Mouse (Mus musculus): ENCODE results near the gene Fbxl14. TPM values are rescaled to one million over a fixed set of nuclear protein-coding genes. Genes with fewer than 3 reads are reported as not detected.
A peak's percentile ranks its signal among the peaks of the same experiment; 100 is the strongest.
"Not testable (repeated sequence)": the region's sequence is repeated elsewhere in the genome, so short reads cannot be mapped to it uniquely, and the experiment has no call there.

The Fbxl14 gene
- polyA plus RNA-seq (2016; fragmentation: Nextera tagmentation; extraction: Ambion mirVana) = 3.8 and 4.3 TPM in 2 replicates

DNA sequence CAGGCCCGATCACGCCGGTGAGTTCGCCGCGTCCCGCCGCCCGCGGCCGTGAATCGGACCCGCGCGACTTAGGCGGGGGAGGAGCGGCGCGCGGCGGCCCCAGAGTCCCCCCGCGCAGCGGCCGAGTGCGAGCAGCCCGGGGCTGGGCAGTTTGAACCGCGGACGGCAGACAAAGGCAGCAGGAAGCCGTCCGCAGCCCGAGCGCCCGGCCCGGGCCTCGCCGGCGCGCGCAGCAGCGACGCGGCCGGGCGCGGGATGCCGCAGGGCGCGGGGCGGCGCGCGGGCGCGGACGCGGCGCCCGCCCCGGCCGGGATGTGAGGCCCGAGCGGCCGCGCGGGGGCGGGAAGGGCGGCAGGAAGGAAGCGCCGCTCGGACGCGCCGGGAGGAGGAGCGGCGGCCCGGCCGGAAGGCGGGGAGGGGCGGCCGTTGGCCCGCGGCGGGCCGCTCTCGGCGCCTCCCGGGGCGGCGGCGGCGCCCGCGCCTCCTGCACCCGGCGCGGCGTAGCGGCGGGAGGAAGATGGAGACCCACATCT is at the start of gene Fbxl14:
Gene Fbxl14, plus strand, starts transcription at position 326 of the 533 bp plus-strand sequence.
- 1% methylated on average over 57 of the region's 101 CpGs for WGBS

DNA sequence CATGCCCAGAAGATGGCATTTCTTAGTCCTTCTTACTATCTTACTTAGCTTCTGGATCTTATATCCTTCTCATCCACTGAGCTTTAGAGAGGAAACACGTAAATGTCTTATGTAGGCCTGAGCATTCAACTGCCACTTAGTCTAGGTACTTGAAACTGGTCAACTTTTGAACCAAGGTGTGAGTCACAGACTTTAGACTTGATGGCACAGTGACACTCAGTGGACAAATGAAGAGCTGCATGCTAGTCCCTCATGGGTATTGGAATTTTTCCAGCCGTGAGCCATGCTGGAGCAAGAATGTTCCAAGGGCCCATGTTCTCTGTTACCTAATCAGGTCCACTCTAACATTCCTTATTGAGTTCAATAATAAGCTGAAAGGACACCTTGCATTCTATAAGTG is 49.0 kb upstream of the Fbxl14 start:
- peaks cover 3% of the 10 kb centered on the region; the same call in 1 of the 2 replicates for H3K36me3 ChIP-seq
- no peaks in the 10 kb centered on the region for H3K9me3 ChIP-seq (replicated peaks)
- H3K4me2 ChIP-seq (replicated peaks) = no peak overlapping the region
- H3K27me3 ChIP-seq = no peaks in the 10 kb centered on the region
- H3K27ac ChIP-seq = no peak overlapping the region
- no peak overlapping the region for H3K4me3 ChIP-seq
- no peaks in the 10 kb centered on the region for H3K4me1 ChIP-seq
- ATAC-seq (ENCODE audit: low FRiP score) = no peak
- no peak overlapping the region for H3K9ac ChIP-seq
- 51% methylated on average over 2 of the region's 2 CpGs for WGBS

More for the DNA sequence above, at the start of gene Fbxl14:
- Histone ChIP-seq H3K4me1 (peaks cover 38% of the 10 kb centered on the region), H3K4me2 (replicated peaks) (peak within 1 kb of the TSS; percentile 99), H3K4me3 (peak within 1 kb of the TSS; percentile 95), H3K27me3 (no peaks in the 10 kb centered on the region), H3K27ac (peak within 1 kb of the TSS; percentile 99), H3K9ac (peak within 1 kb of the TSS; percentile 94), H3K36me3 (peaks cover 12% of the 10 kb centered on the region), H3K9me3 (replicated peaks) (no peaks in the 10 kb centered on the region)
- ATAC-seq (ENCODE audit: low FRiP score) = peak; percentile 86

DNA sequence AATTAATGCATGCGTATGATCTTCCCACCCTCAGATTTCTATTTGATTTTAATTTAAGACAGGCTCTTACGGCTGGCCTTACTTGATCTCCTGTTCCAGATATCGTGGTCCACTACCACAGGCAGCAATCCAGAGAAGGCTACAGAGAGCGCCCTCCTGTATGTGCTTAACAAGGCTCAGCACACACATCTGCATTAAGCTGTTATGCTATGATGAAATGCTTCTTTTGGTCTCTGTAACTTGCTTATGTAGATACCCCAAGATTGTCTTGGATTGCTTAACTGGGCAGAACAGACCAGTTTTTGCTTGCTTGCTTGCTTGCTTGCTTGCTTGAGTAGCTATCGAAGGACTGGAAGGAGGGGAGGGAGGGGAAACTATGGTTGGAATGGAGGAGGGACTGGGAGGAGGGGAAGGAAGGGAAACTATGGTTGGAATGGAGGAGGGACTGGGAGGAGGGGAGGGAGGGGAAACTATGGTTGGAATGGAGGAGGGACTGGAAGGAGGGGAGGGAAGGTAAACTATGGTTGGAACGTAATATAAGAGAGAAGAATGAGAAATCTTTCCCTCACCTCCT is 47.6 kb upstream of the Fbxl14 start:
- WGBS = 83% methylated on average over 6 of the region's 6 CpGs
- Histone ChIP-seq H3K27ac (no peak overlapping the region), H3K4me1 (no peaks in the 10 kb centered on the region), H3K4me3 (no peak overlapping the region), H3K9ac (no peak overlapping the region), H3K4me2 (replicated peaks) (no peak overlapping the region), H3K36me3 (peaks cover 3% of the 10 kb centered on the region; the same call in 1 of the 2 replicates), H3K9me3 (replicated peaks) (no peaks in the 10 kb centered on the region), H3K27me3 (no peaks in the 10 kb centered on the region)
- no peak for ATAC-seq (ENCODE audit: low FRiP score)

DNA sequence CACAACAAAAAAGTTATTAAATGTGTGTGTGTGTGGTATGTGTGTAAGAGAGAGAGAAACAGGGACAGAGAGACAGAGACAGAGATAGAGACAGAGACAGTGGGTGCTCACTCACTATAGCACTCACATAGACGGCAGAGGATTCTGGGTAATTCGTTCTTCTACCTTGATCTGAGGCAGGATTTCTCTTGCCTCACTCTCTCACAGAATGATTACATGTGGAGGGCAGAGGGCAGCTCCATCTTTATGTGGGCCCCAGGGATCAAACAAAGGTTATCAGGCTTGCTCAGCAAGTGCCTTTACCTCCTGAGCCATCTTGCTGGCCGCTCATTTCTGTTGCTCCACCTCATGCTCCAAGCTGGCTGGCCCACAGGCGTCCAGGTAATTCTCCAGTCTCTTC is 45.1 kb upstream of the Fbxl14 start:
- Histone ChIP-seq H3K9ac (no peak overlapping the region), H3K27ac (no peak overlapping the region), H3K27me3 (no peaks in the 10 kb centered on the region), H3K4me2 (replicated peaks) (no peak overlapping the region), H3K9me3 (replicated peaks) (no peaks in the 10 kb centered on the region), H3K4me3 (no peak overlapping the region), H3K36me3 (peaks cover 3% of the 10 kb centered on the region; the same call in 1 of the 2 replicates), H3K4me1 (peaks cover 11% of the 10 kb centered on the region)
- no peak for ATAC-seq (ENCODE audit: low FRiP score)
- 88% methylated on average over 4 of the region's 4 CpGs for WGBS

GRCm38 (mm10) chr6:119437894-119438761 is 41.3 kb upstream of the Fbxl14 start:
- H3K4me1 ChIP-seq = peaks cover 11% of the 10 kb centered on the region
- no peaks in the 10 kb centered on the region for H3K27me3 ChIP-seq
- H3K36me3 ChIP-seq = peaks cover 3% of the 10 kb centered on the region; the same call in 1 of the 2 replicates
- peak; percentile 81; the same call in 1 of the 2 replicates for ATAC-seq (ENCODE audit: low FRiP score)
- 40% methylated on average over 8 of the region's 8 CpGs for WGBS
- H3K9ac ChIP-seq = no peak overlapping the region
- H3K27ac ChIP-seq = no peak overlapping the region
- H3K9me3 ChIP-seq (replicated peaks) = no peaks in the 10 kb centered on the region
- H3K4me3 ChIP-seq = no peak overlapping the region
- H3K4me2 ChIP-seq (replicated peaks) = no peak overlapping the region

DNA sequence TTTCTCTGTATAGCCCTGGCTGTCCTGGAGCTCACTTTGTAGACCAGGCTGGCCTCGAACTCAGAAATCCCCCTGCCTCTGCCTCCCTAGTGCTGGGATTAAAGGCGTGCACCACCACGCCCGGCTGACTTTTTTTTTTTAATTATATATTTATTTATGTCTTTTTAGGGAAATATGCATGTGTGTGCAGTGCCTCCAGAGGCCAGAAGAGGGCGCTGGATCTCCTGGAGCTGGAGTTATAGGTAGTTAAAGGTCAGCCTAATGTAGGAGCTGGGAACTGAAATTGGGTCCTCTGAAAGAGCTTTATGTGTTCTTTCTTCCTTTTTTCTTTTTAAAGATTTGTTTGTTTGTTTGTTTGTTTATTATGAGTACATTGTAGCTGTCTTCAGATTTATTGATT is 36.7 kb upstream of the Fbxl14 start:
- H3K4me1 ChIP-seq = peaks cover 16% of the 10 kb centered on the region
- not testable (repeated sequence) for H3K36me3 ChIP-seq; H3K4me3 ChIP-seq; ATAC-seq (ENCODE audit: low FRiP score); H3K9me3 ChIP-seq (replicated peaks); H3K9ac ChIP-seq; H3K27ac ChIP-seq; H3K4me2 ChIP-seq (replicated peaks); H3K27me3 ChIP-seq
- 72% methylated on average over 5 of the region's 5 CpGs for WGBS

DNA sequence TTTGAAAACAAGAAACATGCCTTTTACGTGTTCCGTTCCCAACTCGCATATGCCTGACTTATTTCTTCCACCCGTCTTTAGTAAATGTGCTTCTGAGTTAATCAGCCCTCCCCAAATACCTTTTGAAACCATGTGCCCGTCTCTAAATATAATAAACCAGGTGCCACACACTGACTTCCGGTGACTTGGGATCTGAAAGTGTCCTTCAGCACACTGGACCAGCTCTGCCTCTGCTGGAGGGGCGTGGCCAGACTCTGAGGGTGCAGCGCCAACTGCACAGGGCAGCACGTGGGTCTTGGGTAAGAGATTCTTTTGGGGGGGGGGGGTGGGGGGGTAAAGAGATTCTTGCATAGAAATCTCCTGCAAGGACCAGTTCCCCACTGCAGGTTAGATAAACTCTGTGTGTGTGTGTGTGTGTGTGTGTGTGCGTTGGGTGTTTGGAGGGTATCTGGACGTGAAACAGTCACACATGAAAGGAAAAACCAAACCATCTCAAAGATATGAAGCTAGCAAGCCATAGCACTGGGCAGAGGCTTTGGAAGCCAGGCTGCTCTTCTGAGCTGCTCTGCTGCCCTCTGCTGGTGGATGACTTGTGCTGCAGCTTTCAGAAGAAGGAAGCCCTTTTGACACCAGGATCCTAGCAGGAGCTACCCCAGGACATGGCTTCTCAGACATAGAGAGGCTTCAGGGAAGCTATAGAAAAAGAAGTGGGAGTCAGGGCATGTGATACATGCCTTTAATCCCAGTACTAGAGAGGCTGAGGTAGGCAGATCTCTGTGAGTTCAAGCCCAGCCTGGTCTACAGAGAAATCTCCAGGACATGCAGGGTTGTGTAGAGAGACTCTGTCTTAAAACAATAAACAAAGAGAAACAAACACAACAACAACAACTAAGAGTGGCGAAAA is 35.5 kb upstream of the Fbxl14 start:
- H3K4me2 ChIP-seq (replicated peaks) = 0 out of 2 replicates have a peak overlapping the region, but pooled peaks have one; percentile 21
- 45% methylated on average over 12 of the region's 12 CpGs for WGBS
- H3K9ac ChIP-seq = peak overlapping the region; percentile 23; the same call in 1 of the 2 replicates
- ATAC-seq (ENCODE audit: low FRiP score) = peak; percentile 51
- H3K36me3 ChIP-seq = no peaks in the 10 kb centered on the region
- H3K4me3 ChIP-seq = no peak overlapping the region
- no peaks in the 10 kb centered on the region for H3K27me3 ChIP-seq
- H3K9me3 ChIP-seq (replicated peaks) = no peaks in the 10 kb centered on the region
- no peak overlapping the region for H3K27ac ChIP-seq
- peaks cover 14% of the 10 kb centered on the region for H3K4me1 ChIP-seq

DNA sequence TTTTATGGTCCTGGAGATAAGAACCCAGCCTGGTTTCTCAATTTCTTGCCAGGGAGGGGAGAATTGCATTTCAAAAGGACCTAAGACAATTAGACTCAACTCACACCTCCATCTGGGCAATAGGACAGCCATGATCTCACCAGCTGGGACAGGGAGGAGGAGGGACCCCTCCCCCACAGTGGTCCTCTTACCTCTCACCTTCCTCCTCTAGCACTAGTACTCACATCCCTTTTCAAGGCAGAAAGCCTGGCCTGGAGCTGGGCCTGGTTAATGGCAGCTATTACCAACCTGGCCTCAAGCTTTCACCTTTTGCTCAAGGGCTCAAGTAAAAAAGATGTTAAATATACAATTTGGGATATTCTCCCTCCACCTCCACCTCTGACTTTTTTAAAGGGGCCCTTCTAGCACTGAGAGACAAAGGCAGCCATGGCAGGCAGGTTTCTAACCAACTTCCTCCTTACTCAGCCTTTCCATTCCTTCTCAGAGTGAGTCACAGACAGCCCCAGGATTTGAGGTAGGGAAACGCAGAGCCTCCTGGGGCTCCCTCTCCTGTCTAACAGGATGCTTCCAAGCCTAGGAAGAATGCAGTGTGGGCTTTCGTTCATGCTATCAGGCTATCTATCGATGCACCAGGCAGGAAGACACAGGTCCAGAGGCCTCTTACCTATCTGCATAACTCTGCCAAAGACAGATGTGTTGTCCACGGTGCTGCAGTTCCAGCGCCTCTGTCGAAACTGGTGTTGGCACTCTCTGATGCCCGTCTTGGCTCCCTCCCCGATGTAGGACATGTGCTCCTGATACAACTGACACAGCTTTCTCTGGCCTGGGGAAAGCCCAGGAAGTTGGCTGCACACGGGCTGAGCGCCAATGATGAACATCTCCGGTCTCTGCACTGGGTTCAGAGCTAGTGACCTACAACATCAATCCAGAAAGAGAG is 33.5 kb upstream of the Fbxl14 start:
- no peak for ATAC-seq (ENCODE audit: low FRiP score)
- H3K9ac ChIP-seq = no peak overlapping the region
- 79% methylated on average over 11 of the region's 11 CpGs for WGBS

DNA sequence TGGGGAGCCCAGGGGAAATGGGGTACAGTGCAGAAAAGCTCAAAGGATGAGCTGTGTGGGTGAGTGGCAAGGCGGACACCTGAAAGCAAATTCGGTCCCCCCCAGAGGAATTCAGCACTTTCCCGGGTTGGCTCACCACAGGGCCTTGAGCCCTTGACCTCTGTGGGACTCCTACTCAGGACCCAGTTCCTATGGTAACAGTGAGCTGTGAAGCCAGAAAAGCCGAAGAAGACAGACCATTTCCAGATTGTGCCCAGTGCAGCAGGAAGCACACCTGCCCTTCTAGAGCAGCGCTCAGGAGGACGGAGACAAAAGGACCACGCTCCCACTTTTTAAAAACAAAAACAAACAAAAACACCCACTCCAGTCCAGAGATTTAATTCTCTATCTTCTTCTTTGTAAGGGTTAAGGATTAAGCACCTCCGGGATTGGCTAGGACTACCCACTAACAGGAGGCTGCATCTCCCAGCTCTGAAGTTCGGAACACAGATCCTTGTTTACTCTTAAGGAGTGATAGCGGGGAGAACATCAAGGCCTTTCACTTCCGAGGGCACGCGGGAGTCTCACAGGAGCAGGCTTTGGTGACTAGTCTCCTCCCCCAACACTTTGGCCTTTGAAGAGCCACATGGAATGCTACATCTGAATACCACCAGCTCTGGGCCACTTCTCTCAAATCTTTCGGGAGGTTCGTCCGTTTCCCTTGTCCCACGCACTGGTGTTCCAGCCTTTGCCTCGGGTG is 31.0 kb upstream of the Fbxl14 start:
- Histone ChIP-seq H3K4me1 (peaks cover 25% of the 10 kb centered on the region), H3K4me3 (peak overlapping the region; percentile 25), H3K4me2 (replicated peaks) (peak overlapping the region; percentile 59), H3K9ac (peak overlapping the region; percentile 41; the same call in 1 of the 2 replicates), H3K9me3 (replicated peaks) (no peaks in the 10 kb centered on the region), H3K27ac (no peak overlapping the region), H3K27me3 (0 out of 2 replicates have a peak, but pooled peaks cover 6% of the 10 kb centered on the region), H3K36me3 (no peaks in the 10 kb centered on the region)
- no peak for ATAC-seq (ENCODE audit: low FRiP score)
- 8% methylated on average over 18 of the region's 18 CpGs for WGBS

More for the DNA sequence above, 33.5 kb upstream of the Fbxl14 start:
- peaks cover 17% of the 10 kb centered on the region for H3K4me1 ChIP-seq
- H3K27ac ChIP-seq = no peak overlapping the region
- 0 out of 2 replicates have a peak, but pooled peaks cover 6% of the 10 kb centered on the region for H3K27me3 ChIP-seq
- H3K4me3 ChIP-seq = no peak overlapping the region
- H3K9me3 ChIP-seq (replicated peaks) = no peaks in the 10 kb centered on the region
- no peak overlapping the region for H3K4me2 ChIP-seq (replicated peaks)
- H3K36me3 ChIP-seq = no peaks in the 10 kb centered on the region

GRCm38 (mm10) chr6:119449060-119449499 is 30.4 kb upstream of the Fbxl14 start:
- Histone ChIP-seq H3K9ac (peak overlapping the region; percentile 41; the same call in 1 of the 2 replicates), H3K4me1 (peaks cover 20% of the 10 kb centered on the region), H3K36me3 (no peaks in the 10 kb centered on the region), H3K27me3 (0 out of 2 replicates have a peak, but pooled peaks cover 6% of the 10 kb centered on the region), H3K4me2 (replicated peaks) (peak overlapping the region; percentile 59), H3K27ac (no peak overlapping the region), H3K9me3 (replicated peaks) (no peaks in the 10 kb centered on the region), H3K4me3 (peak overlapping the region; percentile 25)
- peak; percentile 35; the same call in 1 of the 2 replicates for ATAC-seq (ENCODE audit: low FRiP score)
- 4% methylated on average over 23 of the region's 23 CpGs for WGBS
